Mouse (Mus musculus) left cerebral cortex, postnatal 36 days (tissue): ENCODE measurements at regions not wholly inside any gene's neighbourhood (a gene's known extent, or its start where the extent isn't known, plus 50 kb on each side); places are given as distances from the start of the nearest gene placed in this dataset.

Experiments used
- DNase-seq, 2 experiments: peaks; one replicate each; pipeline ENCODE4 v3.0.0; 2021 to 2022; ENCODE audit warnings: low spot score in 2 of 2, mixed read lengths in 1 of 2
- intact Hi-C: fragments of 180-260 bp; cut with DNase I; formaldehyde crosslinking; loops from one replicate; pipeline ENCODE4 v1.15.1; 2025

- peak; percentile 52 to 57 for DNase-seq
- intact Hi-C loops: no loop called here
These were observed 66.7 kb upstream of the Slc6a6 start for GRCm38 (mm10) chr6:91617031-91617596.

GRCm38 (mm10) chr6:91617685-91618084 is 66.2 kb upstream of the Slc6a6 start:
- no peak for DNase-seq
- intact Hi-C loops: no loop called here

GRCm38 (mm10) chr6:91619009-91619408 is 64.8 kb upstream of the Slc6a6 start:
- intact Hi-C loops: no loop called here
- no peak for DNase-seq

GRCm38 (mm10) chr6:91619735-91620732 is 63.8 kb upstream of the Slc6a6 start:
- intact Hi-C loops: no loop called here

GRCm38 (mm10) chr6:91621437-91621836 is 62.4 kb upstream of the Slc6a6 start:
- intact Hi-C loops: no loop called here
- no peak for DNase-seq

More at GRCm38 (mm10) chr6:91619735-91620732, 63.8 kb upstream of the Slc6a6 start:
- DNase-seq: no peak

- no peak for DNase-seq
- intact Hi-C loops: no loop called here
These were observed 61.4 kb upstream of the Slc6a6 start for GRCm38 (mm10) chr6:91622425-91622824.

GRCm38 (mm10) chr6:91623646-91624045 is 60.2 kb upstream of the Slc6a6 start:
- DNase-seq: no peak
- intact Hi-C loops: no loop called here

- no peak for DNase-seq
- intact Hi-C loops: no loop called here
These were observed 54.6 kb upstream of the Slc6a6 start for GRCm38 (mm10) chr6:91629230-91629629.

GRCm38 (mm10) chr6:91631261-91631660 is 52.6 kb upstream of the Slc6a6 start:
- intact Hi-C loops: no loop called here
- peak in 1 of 2 experiments; percentile 15 for DNase-seq
